Mouse (Mus musculus) embryonic fibroblast, embryonic 13.5 days (primary cell): ENCODE data around the gene Il17re. TPM values are rescaled to one million over a fixed set of nuclear protein-coding genes. Genes with fewer than 3 reads are reported as not detected.

ENCODE experiments used
- H3K27ac ChIP-seq: 2 replicates; pipeline ENCODE4 v1.5.1; 2012; ENCODE audit warnings: low read length, control low read depth, inconsistent platforms; ENCODE audit not compliant: insufficient read depth
- H3K4me1 ChIP-seq: 2 replicates; pipeline ENCODE4 v1.6.1; 2011; ENCODE audit warnings: low read length; ENCODE audit not compliant: control insufficient read depth, insufficient read depth
- H3K4me3 ChIP-seq: 2 replicates; pipeline ENCODE4 v1.5.1; 2011; ENCODE audit warnings: mild to moderate bottlenecking, control low read depth, low read length; ENCODE audit not compliant: insufficient read depth
- CTCF ChIP-seq: IDR thresholded peaks from 2 replicates; pipeline ENCODE4 v1.5.1; 2011; ENCODE audit warnings: mild to moderate bottlenecking, control low read depth, low read length, moderate library complexity, borderline replicate concordance; ENCODE audit not compliant: insufficient read depth
- POLR2A ChIP-seq: IDR thresholded peaks from 2 replicates; pipeline ENCODE4 v1.6.1; 2011; ENCODE audit warnings: low read depth, mild to moderate bottlenecking, control low read depth, low read length, moderate library complexity
- polyA plus RNA-seq: library from polyadenylated mRNA; stranded (reverse); fragments of >200 nt; gene quantifications from 2 replicates; pipeline ENCODE4 v1.2.4, GENCODE M21; 2011; ENCODE audit warnings: low read depth; ENCODE audit not compliant: missing spikeins, insufficient read length

The Il17re gene
- polyA plus RNA-seq, 1 experiment, result not detected

DNA sequence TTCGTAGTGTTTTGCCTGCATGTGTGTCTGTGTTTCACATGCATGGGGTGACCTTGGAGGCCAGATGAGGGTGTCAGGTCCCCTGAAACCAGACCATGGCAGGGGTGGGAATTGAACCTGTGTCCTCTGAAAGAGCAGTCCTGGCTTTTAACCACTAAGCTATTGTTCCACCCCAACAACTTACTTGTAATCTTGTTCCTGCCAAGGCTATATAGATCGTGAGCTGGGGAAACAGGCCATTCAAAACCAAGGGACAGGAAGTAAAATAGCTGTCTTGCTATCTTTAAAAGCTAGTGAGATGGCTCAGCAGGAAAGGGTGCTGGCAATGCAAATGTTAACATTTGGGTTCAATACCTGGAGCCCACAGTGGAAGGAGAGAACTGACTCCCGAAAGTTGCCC is 28.3 kb upstream of the Il17re start:
- H3K27ac ChIP-seq, result no peak overlapping the region
- H3K4me1 ChIP-seq, result no peaks in the 10 kb centered on the region
- no peak for TF ChIP-seq POLR2A
- TF ChIP-seq CTCF, result no peak
- H3K4me3 ChIP-seq, result no peak overlapping the region

DNA sequence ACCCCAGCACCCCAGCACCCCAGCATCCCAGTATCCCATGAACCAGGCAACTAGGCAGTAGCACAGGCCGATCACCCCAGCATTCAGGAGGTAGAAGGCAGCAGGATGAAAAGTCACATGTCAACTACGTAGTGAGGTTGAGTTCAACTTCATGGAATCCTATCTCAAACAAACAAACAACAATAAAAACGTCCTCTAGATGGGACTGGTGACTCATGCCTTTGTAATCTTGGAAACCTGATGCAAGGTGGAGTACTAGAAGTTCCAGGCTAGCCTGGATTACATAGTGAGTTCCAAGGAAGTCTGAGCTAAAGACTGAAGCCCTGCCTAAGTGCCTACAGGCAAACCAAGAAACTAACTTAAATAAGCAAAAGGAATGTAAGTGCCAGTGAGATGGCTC is 27.4 kb upstream of the Il17re start:
- H3K4me3 ChIP-seq, result no peak overlapping the region
- no peaks in the 10 kb centered on the region for H3K4me1 ChIP-seq
- TF ChIP-seq CTCF, result no peak
- no peak for TF ChIP-seq POLR2A
- H3K27ac ChIP-seq, result no peak overlapping the region

DNA sequence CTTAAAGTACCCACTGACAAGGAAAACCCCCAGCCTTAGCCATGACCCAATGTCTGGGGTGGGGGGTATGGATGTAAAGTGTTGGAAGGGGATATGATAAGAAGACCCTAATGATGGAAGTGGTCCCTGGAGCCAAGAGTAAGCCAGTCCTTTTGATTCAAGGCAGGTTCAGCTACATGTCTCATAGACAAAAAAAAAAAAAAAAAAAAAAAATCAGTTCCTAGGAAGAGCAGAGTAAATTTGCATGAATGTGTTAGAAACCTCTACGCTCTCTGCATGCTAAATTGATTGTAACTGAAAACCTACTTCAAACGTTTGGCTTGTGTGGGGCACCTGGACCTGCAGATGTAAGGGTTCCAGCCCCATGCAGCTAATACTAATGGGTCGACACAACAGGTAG is 26.5 kb upstream of the Il17re start:
- H3K4me3 ChIP-seq, result no peak overlapping the region
- no peaks in the 10 kb centered on the region for H3K4me1 ChIP-seq
- no peak overlapping the region for H3K27ac ChIP-seq
- TF ChIP-seq CTCF (no peak), POLR2A (no peak)

DNA sequence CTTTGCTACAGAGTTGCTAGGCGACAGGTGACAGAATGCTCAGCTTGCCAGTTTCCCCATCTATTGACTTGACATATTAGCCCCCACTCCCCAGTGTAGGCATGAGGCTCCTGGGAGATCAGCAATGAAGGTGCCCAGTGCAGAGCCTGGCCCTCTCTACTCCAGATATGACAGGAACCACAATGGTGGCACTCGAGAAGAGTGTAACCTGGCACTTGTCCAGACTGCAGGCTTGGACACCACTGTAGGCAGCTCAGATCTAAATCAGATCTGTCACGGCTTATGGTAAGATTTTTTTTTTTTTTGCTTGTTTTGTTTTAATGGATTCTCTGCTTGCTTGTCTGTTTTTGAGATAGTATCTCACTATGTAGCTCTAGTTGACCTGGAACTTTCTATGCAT is 24.6 kb upstream of the Il17re start:
- no peak overlapping the region for H3K27ac ChIP-seq
- no peak for TF ChIP-seq POLR2A
- no peak for TF ChIP-seq CTCF
- no peak overlapping the region for H3K4me3 ChIP-seq
- no peaks in the 10 kb centered on the region for H3K4me1 ChIP-seq

DNA sequence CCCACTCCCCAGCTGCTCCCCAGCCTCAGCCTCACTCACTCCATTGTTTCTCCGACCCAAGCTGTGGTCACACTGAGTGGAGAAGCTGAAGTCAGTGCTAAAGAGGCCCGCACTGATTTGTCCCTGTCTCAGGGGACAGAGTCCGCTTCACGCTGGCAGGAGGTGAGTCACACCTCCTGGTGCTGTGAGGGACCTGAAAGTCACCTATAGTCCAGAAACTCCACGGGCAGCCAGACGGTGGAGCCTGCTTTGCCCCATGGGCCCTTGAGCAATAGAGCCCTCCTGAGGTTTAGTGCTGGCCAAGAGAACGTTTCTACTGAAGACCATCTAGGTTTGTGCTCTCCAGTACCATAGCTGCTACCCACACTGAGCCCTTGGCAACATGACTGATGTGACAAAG is 23.6 kb upstream of the Il17re start:
- no peak overlapping the region for H3K27ac ChIP-seq
- TF ChIP-seq CTCF (no peak), POLR2A (no peak)
- H3K4me3 ChIP-seq, result no peak overlapping the region
- no peaks in the 10 kb centered on the region for H3K4me1 ChIP-seq

DNA sequence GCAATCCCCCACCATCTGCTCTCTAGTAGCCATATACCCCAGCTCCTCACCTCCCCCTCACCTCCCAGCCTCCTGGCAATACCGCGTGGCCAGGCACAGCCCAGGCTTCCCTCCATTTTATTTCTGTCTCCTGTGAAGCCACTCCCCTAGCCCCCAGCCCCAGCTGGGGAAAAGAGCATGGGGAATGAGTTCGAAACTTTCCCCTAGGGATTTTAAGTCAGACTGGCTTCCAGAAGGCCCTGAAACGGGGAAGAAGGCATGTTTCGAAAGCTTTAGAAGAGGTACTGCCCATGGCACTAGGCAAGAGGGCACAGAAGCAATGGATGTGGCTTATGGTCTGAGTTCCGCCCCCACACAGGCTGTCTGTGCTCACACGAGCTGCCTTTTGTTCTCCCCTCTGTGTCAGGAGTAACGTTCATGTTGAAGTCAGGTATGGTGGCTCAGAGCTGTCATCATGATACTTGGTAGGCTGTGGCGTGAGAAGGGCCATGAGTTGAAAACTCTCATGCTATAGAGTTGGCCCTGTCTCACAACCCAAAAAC is 22.5 kb upstream of the Il17re start, which contains the start of gene Cidec:
Gene Cidec (minus strand): TSS at position 97 of the 542 bp plus-strand sequence.
- no peaks in the 10 kb centered on the region for H3K4me1 ChIP-seq
- TF ChIP-seq CTCF (no peak), POLR2A (no peak)
- H3K4me3 ChIP-seq, result no peak within 1 kb of the TSS
- no peak within 1 kb of the TSS for H3K27ac ChIP-seq

DNA sequence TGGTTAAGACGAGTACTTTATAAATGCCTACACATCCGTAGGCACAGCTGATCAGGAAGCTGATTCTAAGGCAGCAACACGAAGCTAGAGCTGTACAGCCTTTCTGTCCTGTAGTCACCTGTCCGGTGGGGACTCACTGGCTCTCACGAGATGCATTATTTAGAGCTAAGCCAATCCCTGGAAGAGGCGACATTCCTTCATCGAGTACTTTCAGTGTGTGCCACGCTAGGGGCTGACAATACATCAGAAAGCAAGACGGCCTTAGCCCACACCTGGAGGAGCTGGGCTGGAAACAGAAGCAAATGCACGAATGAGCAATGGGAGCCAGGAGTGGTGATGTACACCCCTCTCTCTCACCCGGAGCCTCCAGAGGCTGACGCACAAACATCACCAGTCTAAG is 21.1 kb upstream of the Il17re start:
- H3K4me3 ChIP-seq, result no peak overlapping the region
- TF ChIP-seq POLR2A (no peak), CTCF (no peak)
- no peak overlapping the region for H3K27ac ChIP-seq
- no peaks in the 10 kb centered on the region for H3K4me1 ChIP-seq

DNA sequence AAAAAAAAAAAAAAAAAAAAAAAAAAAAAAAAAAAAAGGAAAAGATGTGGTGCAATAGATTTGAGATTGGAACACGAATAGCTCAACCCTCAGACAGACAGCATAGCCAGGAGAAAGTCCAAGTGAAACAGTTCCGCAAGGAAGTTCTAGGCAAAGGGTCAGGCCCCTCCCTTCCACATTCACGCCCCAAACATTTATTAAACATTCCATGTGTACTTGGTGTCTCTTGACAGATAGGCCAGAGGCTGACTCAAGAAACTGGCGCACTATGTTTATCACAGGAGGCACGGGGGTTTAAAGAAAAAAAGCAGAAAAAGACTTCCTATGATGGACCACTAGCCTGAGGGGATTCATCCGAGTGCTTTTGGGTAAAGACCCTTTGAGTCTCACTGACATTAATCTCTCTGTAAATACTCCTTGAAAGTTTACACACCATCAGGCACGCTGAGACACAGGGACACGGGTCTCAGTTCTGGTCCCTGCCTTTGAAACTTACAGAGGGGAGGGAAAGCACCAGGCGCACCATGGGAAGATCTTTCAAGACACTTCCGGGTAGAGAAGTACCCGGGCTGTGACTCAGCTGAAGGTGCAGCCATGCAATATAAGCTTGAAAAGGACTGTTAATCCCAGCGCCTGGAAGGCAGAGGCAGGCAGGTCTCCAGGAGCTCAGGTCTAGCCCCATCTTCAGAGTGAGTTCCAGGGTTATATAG is 19.4 kb upstream of the Il17re start:
- Histone ChIP-seq H3K4me3 (no peak overlapping the region), H3K27ac (no peak overlapping the region)
- no peak for TF ChIP-seq POLR2A
- TF ChIP-seq CTCF, result no peak

DNA sequence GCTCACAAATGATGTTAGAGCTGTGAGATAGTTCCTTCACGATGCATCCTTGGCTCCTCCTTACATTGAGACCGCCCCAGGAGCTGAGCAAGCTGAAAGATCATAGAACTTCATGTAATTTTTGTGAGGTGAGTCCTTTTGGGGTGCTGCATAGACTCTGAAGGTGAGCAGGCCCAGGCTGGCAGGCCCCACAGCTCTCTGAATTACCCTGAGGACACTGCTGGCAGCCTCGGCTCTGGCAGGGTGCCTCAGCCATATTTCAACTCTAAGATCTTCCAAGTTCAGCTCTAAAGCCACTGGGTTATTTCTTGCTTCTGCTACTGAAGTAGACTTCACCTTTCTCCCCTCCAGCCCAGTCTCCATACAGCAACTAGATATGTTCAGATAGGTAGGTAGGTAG is 17.6 kb upstream of the Il17re start:
- H3K4me1 ChIP-seq, result no peaks in the 10 kb centered on the region
- H3K27ac ChIP-seq, result no peak overlapping the region
- H3K4me3 ChIP-seq, result no peak overlapping the region
- no peak for TF ChIP-seq CTCF
- TF ChIP-seq POLR2A, result no peak

More for the DNA sequence above, 19.4 kb upstream of the Il17re start:
- H3K4me1 ChIP-seq, result no peaks in the 10 kb centered on the region

DNA sequence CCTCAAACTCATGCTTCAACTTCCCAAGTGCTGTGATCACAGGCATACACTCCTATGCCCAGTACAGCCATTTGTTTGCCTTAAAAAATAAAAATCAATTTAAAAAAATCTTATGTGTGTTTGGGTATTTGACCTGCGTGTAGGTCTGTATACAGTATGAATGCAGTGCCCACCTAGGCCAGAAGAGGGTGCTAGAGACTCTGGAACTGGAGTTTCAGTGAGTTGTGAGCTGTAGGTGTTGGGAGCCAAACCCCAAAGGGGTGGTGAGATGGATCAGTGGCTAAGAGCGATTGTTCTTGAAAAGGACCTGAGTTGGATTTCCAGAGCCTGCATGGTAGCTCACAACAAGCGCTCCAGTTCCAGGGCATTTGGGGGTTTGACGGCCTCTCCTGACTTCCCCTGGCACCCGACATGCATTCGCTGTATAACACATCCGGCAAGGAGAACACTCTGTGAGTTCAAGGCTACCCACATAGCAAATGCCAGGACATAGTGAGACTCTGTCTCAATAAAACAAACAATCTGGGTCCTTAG is 17.1 kb upstream of the Il17re start:
- Histone ChIP-seq H3K27ac (no peak overlapping the region), H3K4me3 (no peak overlapping the region), H3K4me1 (no peaks in the 10 kb centered on the region)
- TF ChIP-seq POLR2A (no peak), CTCF (no peak)
